Mouse (Mus musculus): ENCODE measurements around the gene Sebox. TPM values are rescaled to one million over a fixed set of nuclear protein-coding genes. Genes with fewer than 3 reads are reported as not detected.

Gene Sebox
- not detected for polyA plus RNA-seq (2014; fragmentation: Illumina TruSeq; extraction: RNeasy Lipid Tissue Mini Kit (QIAGEN cat#74804); ENCODE audit: low read depth, low replicate concordance)

DNA sequence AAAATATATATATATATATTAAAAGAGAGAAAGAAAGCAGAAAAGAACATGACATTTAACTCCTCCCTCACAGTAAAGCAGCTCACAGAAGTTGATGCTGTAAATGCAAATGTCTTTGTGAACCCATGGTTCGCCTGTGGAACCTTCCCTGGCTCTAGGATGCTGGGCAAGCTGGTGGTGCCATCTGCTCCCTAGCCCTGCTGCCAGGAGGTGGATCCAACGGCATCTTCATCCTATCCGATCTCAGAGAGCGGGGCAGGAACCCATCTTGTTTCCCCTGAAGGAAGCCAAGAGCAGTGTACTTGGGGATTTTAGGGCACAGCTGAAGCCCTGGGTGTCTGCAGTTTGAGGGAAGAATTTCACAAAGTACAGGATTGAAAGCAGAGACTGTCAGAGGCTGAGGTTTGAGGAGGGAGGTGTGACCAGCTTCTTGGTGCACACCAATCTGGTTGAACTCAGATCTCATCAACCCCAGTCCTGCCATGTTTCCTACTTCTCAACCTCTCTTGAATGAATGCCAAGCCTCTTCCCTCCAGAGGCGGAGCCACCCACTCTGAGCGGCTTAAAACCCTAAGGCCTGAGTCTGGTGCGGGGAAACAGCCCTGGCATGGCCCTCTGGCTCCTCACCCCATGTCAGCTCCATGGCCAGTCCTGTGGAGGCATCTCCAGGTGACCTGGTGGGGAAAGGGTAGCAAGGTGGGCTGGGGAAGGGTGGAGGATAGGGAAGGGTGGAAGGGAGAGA is at the start of gene Sebox:
Gene Sebox (plus strand): TSS at position 539 of the 742 bp plus-strand sequence.

DNA sequence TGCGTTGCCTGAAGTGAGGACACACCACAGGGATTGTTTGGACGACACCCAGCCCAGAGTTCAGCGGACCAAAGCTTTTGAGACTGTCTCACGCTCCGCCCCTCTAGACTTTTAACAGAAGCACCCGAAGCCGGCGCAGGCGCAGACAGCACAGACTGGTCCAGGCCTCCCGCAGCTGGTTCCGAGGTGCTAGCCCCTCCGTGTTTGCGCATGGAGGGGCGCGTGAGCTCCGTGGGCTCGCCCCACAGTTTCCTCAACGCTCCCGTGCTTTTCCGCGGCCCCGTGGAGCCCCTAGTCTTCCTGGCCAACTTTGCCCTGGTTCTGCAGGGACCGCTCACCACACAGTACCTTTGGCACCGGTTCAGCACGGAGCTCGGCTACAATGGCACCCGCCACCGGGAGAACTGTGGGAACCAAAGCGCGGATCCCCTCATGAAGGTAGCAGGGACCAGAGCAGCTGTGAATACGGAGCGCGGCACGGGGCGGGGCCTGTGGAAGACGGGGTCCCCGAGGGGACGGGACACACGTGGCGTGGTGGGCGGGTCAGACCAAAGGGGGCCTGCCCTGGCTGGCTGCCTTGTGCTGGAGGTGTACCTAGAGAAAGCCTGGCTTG is 37.6 kb upstream of the Sebox start, which contains the start of gene Slc46a1:
Gene Slc46a1 (plus strand): TSS at position 130 of the 613 bp plus-strand sequence.

DNA sequence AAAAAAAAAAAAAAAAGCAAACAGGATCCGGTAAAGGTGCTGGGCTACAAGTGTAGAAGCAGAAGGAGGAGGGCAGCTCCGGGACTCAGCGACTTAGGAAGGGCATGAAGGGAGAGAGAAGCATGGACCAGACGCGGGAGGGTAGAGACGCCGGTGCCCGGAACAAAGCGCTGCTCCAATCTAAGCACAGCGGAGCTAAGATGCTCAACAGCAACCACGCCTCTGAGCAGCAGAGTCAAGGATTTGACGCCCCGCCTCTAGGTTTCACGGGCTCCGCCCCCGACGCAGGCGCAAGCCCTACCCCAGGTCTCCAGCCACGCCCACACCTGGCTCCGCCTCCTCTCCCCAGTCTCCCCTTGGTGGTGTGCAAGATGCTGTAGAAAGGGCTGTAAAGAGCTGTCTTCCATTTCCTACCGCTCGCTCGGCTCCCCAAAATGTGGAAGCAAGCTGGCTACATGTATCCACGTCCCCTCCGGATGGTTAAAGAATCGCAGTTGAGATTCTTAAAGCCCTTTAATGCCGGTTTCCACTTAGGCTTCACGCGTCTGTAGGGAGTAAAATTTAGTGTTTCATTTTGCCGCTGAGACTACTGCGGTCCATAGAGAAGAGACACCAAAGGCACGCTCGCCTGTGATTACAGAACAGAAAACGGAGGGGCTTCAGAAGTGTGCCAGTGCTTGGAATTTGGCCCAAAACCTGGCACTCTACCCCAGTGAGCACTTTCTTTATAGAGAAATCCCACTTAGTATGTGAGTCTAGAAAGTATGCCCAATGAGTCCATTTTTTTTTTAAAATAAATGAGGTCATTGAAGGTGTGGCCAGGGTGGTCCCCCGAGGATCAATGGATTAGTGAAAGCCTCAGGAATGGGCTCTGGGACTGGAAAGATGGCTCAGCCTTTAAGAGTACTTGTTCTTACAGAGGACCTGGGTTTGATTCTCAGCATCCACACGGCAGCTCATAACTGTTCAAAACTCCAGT is 5.4 kb upstream of the Sebox start, which contains the start of gene Sarm1:
Gene Sarm1 (minus strand): TSS at position 211 of the 979 bp plus-strand sequence.

DNA sequence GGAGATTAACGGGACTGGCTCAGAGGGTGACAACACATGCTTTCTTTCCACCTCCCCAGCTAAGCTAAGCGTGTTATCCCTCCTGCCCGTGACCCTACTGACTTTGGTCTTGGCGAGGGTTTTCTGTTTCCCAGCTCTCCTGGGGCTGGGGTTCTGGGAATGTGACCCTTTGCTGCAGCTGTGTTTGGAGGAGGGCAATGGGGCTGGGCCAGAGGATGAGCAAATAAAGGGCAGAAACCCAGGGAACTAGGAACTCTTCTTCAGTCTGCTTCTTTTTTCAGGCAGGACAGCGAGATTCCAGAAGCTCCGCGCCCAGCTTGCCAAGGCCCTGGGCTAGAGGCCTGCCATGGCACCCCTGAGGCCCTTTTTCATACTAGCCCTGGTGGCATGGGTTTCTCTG is 4.2 kb upstream of the Sebox start, which contains the start of gene Vtn:
Gene Vtn (plus strand): TSS at position 88 of the 400 bp plus-strand sequence.

DNA sequence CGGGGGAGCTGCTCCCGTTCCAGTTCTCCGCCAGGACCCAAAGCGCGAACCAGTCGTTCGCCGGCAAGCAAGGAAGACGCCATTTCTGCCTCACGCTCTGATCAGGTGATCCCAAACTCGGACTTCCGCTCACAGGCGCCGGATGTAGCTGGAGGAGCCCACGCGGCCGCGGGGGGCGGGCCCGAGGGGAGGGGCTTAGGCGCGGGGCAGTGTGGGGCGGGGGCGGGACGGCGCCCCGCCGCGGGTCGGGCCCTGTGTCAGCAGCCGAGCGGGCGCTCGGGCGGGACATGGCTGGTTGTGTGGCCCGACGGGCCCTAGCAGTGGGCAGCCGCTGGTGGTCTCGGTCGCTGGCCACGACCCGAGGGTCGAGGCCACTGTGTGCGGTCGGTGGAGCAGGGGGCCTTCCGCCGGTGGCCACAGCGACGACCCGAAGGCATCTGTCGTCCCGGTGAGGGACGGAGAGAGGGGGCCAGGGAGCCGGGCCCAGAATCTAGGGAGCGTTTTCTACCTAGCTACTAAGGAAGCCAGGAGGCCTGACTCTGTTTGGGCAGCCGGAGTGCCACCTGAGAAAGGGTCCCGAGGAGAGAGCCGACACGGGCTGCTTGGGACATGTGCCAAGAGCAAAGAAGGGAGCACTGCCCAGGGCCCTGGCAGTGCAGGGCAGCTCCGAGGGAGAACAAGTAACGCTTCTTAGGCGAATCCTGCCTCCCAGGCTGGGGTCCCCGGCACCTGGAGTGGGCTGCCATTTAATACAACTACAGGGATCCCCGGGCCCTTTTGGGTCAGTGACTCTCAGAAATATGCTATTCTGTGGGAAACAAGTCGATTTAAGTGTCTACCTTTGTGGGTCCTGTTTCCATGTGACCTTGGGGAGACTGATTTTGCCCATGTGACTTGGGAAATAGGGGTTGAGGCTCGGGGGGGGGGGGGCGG is 9.0 kb downstream of the Sebox start, which contains the start of the genes Tmem199 and Poldip2:
Gene Tmem199 (minus strand): TSS at position 148 of the 933 bp plus-strand sequence.
Gene Poldip2 (plus strand): TSS at position 169 of the 933 bp plus-strand sequence.

DNA sequence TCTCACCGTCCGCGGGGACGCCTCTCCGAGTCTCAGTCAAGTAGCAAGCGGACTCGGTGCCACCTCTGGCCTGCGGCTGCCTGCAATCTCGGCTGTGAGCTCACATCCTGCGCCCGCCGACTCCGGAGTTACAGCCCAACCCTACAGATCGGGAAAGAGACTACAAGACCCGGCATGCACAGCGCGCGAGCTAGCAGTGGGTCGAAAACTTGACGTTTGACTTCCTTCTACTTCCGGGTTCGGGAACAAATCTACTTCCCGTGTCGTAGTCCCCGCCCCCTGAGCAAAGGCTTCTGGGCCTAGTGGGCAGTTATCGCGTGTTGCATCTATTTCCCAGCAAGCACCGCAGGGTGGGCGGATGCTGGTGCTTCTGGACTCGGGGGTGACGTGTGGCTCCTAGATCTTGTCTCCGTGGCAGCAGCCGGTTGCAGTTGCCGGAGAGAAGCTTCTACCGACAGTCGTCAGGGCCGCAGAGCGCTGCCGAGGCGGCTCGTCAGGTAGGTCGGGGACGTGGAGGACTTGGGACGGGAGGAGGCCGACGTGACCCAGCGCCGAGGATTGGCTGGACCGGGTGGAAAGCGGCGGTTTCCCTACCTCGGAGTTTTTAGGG is 32.9 kb downstream of the Sebox start, which contains the start of the genes Tnfaip1 and Ift20:
Gene Tnfaip1 (minus strand): TSS at position 253 of the 610 bp plus-strand sequence.
Gene Ift20 (plus strand): TSS at position 282 of the 610 bp plus-strand sequence.

DNA sequence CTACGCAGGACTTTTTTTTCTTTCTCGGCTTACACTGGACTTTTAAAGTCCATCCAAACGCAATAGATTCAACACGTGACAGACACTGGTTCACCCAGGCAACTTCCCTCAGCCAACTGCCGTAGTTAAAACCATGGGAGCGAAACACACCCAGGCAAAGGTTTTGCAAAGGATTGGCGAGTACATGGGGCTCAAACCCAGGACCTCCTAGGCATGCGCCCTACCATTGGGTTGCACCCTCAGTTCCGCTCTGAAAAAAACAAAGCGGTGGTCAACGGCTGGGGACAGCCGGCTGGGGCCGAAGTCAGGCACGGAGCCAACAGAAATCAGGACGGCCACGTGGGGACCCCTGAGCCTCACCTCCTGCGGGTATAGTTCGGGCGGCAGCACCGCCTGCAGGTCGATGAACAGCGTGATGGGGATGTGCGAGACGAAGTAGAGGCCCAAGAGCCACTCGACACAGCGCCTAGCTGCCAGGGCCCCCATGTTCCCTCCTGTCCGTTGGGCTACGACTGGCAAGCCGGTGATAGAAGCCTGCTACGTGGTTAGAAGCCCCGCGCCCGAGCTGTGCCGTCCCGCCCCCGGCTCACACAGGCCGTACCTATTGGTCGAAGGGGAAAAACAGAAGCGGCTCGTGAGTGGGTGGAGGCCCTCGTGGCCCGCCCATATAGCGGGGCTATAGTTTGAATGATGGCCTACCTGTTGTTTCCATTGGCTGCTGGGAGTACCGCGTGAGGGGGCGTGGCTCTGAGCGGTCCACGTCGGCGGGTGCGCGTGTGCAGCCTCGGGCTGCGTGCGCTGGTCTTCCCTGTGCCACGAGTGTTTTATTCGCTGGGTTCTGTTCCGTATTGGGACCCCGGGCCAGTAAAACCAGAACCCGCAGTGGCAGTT is 47.2 kb downstream of the Sebox start, which contains the start of gene Tmem97:
Gene Tmem97 (minus strand): TSS at position 610 of the 891 bp plus-strand sequence.

Other genes starting within 250 kb of the Sebox start
- 71.0 TPM for gene 2610507B11Rik, start 241.7 kb upstream of the Sebox start, polyA plus RNA-seq (2014; fragmentation: Illumina TruSeq; extraction: RNeasy Lipid Tissue Mini Kit (QIAGEN cat#74804); ENCODE audit: low read depth, low replicate concordance)
- 2.0 TPM for gene BC030499, start 212.6 kb upstream of the Sebox start, polyA plus RNA-seq (2014; fragmentation: Illumina TruSeq; extraction: RNeasy Lipid Tissue Mini Kit (QIAGEN cat#74804); ENCODE audit: low read depth, low replicate concordance)
- 3.8 TPM for gene Spag5, start 201.9 kb upstream of the Sebox start, polyA plus RNA-seq (2014; fragmentation: Illumina TruSeq; extraction: RNeasy Lipid Tissue Mini Kit (QIAGEN cat#74804); ENCODE audit: low read depth, low replicate concordance)
- gene Aldoc, start 180.5 kb upstream of the Sebox start, polyA plus RNA-seq (2014; fragmentation: Illumina TruSeq; extraction: RNeasy Lipid Tissue Mini Kit (QIAGEN cat#74804); ENCODE audit: low read depth, low replicate concordance) = 9.2 TPM
- gene Pigs, start 175.0 kb upstream of the Sebox start, polyA plus RNA-seq (2014; fragmentation: Illumina TruSeq; extraction: RNeasy Lipid Tissue Mini Kit (QIAGEN cat#74804); ENCODE audit: low read depth, low replicate concordance) = 4.0 TPM
- 5.4 TPM for gene Unc119, start 160.0 kb upstream of the Sebox start, polyA plus RNA-seq (2014; fragmentation: Illumina TruSeq; extraction: RNeasy Lipid Tissue Mini Kit (QIAGEN cat#74804); ENCODE audit: low read depth, low replicate concordance)
- gene Foxn1, start 116.9 kb upstream of the Sebox start, polyA plus RNA-seq (2014; fragmentation: Illumina TruSeq; extraction: RNeasy Lipid Tissue Mini Kit (QIAGEN cat#74804); ENCODE audit: low read depth, low replicate concordance) = 0.16 TPM
- 17.2 TPM for gene Slc13a2, start 81.2 kb upstream of the Sebox start, polyA plus RNA-seq (2014; fragmentation: Illumina TruSeq; extraction: RNeasy Lipid Tissue Mini Kit (QIAGEN cat#74804); ENCODE audit: low read depth, low replicate concordance)
- 2.1 TPM for gene Slc46a1, start 37.8 kb upstream of the Sebox start, polyA plus RNA-seq (2014; fragmentation: Illumina TruSeq; extraction: RNeasy Lipid Tissue Mini Kit (QIAGEN cat#74804); ENCODE audit: low read depth, low replicate concordance)
- gene Sarm1, start 5.7 kb upstream of the Sebox start, polyA plus RNA-seq (2014; fragmentation: Illumina TruSeq; extraction: RNeasy Lipid Tissue Mini Kit (QIAGEN cat#74804); ENCODE audit: low read depth, low replicate concordance) = not detected
- gene Vtn, start 4.4 kb upstream of the Sebox start, polyA plus RNA-seq (2014; fragmentation: Illumina TruSeq; extraction: RNeasy Lipid Tissue Mini Kit (QIAGEN cat#74804); ENCODE audit: low read depth, low replicate concordance) = not detected
- gene Tmem199, start 8.7 kb downstream of the Sebox start, polyA plus RNA-seq (2014; fragmentation: Illumina TruSeq; extraction: RNeasy Lipid Tissue Mini Kit (QIAGEN cat#74804); ENCODE audit: low read depth, low replicate concordance) = 18.7 TPM
- gene Poldip2, start 8.7 kb downstream of the Sebox start, polyA plus RNA-seq (2014; fragmentation: Illumina TruSeq; extraction: RNeasy Lipid Tissue Mini Kit (QIAGEN cat#74804); ENCODE audit: low read depth, low replicate concordance) = 14.1 TPM
- 41.1 TPM for gene Tnfaip1, start 32.9 kb downstream of the Sebox start, polyA plus RNA-seq (2014; fragmentation: Illumina TruSeq; extraction: RNeasy Lipid Tissue Mini Kit (QIAGEN cat#74804); ENCODE audit: low read depth, low replicate concordance)
- 45.6 TPM for gene Ift20, start 32.9 kb downstream of the Sebox start, polyA plus RNA-seq (2014; fragmentation: Illumina TruSeq; extraction: RNeasy Lipid Tissue Mini Kit (QIAGEN cat#74804); ENCODE audit: low read depth, low replicate concordance)
- 33.0 TPM for gene Tmem97, start 47.3 kb downstream of the Sebox start, polyA plus RNA-seq (2014; fragmentation: Illumina TruSeq; extraction: RNeasy Lipid Tissue Mini Kit (QIAGEN cat#74804); ENCODE audit: low read depth, low replicate concordance)
- gene Nlk, start 193.9 kb downstream of the Sebox start, polyA plus RNA-seq (2014; fragmentation: Illumina TruSeq; extraction: RNeasy Lipid Tissue Mini Kit (QIAGEN cat#74804); ENCODE audit: low read depth, low replicate concordance) = 39.5 TPM
- 3.6 TPM for gene Ccnq, start 248.3 kb downstream of the Sebox start, polyA plus RNA-seq (2014; fragmentation: Illumina TruSeq; extraction: RNeasy Lipid Tissue Mini Kit (QIAGEN cat#74804); ENCODE audit: low read depth, low replicate concordance)